Mouse (Mus musculus): Measurements from ENCODE around the gene Pogk.
A peak's percentile ranks its signal among the peaks of the same experiment; 100 is the strongest.

The Pogk gene

GRCm38 (mm10) chr1:166409701-166410220, at the start of gene Pogk:
Pogk (minus strand) TSS chr1:166409863.
- peak; percentile 64 to 79 for DNase-seq (ENCODE audit: low spot score in 2 of 2)

GRCm38 (mm10) chr1:166441992-166442391, 32.3 kb upstream of the Pogk start:
- no peak for DNase-seq (ENCODE audit: low spot score in 2 of 2)

GRCm38 (mm10) chr1:166439426-166439825, 29.8 kb upstream of the Pogk start:
- no peak for DNase-seq (ENCODE audit: low spot score in 2 of 2)

- no peak for DNase-seq (ENCODE audit: low spot score in 2 of 2)
Observed at GRCm38 (mm10) chr1:166429809-166430431, 20.3 kb upstream of the Pogk start.

GRCm38 (mm10) chr1:166429053-166429452, 19.4 kb upstream of the Pogk start:
- no peak for DNase-seq (ENCODE audit: low spot score in 2 of 2)

- no peak for DNase-seq (ENCODE audit: low spot score in 2 of 2)
Observed at GRCm38 (mm10) chr1:166412266-166412665, 2.6 kb upstream of the Pogk start.

GRCm38 (mm10) chr1:166411541-166411940, 1.9 kb upstream of the Pogk start:
- no peak for DNase-seq (ENCODE audit: low spot score in 2 of 2)

- DNase-seq (ENCODE audit: low spot score in 2 of 2): no peak
Observed at GRCm38 (mm10) chr1:166409177-166409700, 424 bp downstream of the Pogk start.

GRCm38 (mm10) chr1:166403846-166404245, 5.8 kb downstream of the Pogk start:
- DNase-seq (ENCODE audit: low spot score in 2 of 2): no peak

- peak in 1 of 2 experiments; percentile 42 for DNase-seq (ENCODE audit: low spot score in 2 of 2)
Observed at GRCm38 (mm10) chr1:166402003-166402402, 7.7 kb downstream of the Pogk start.

GRCm38 (mm10) chr1:166401455-166401854, 8.2 kb downstream of the Pogk start:
- peak in 1 of 2 experiments; percentile 38 for DNase-seq (ENCODE audit: low spot score in 2 of 2)

GRCm38 (mm10) chr1:166396381-166396780, 13.3 kb downstream of the Pogk start:
- no peak for DNase-seq (ENCODE audit: low spot score in 2 of 2)

GRCm38 (mm10) chr1:166395661-166396060, 14.0 kb downstream of the Pogk start:
- no peak for DNase-seq (ENCODE audit: low spot score in 2 of 2)

- no peak for DNase-seq (ENCODE audit: low spot score in 2 of 2)
Observed at GRCm38 (mm10) chr1:166394770-166395169, 14.9 kb downstream of the Pogk start.

GRCm38 (mm10) chr1:166391671-166392070, 18.0 kb downstream of the Pogk start:
- no peak for DNase-seq (ENCODE audit: low spot score in 2 of 2)

GRCm38 (mm10) chr1:166389406-166390125, 20.1 kb downstream of the Pogk start:
- DNase-seq (ENCODE audit: low spot score in 2 of 2): no peak

- DNase-seq (ENCODE audit: low spot score in 2 of 2): no peak
Observed at GRCm38 (mm10) chr1:166388511-166388910, 21.2 kb downstream of the Pogk start.

GRCm38 (mm10) chr1:166385431-166385830, 24.2 kb downstream of the Pogk start:
- DNase-seq (ENCODE audit: low spot score in 2 of 2): no peak

GRCm38 (mm10) chr1:166384614-166385013, 25.0 kb downstream of the Pogk start:
- no peak for DNase-seq (ENCODE audit: low spot score in 2 of 2)

GRCm38 (mm10) chr1:166382626-166383025, 27.0 kb downstream of the Pogk start:
- DNase-seq (ENCODE audit: low spot score in 2 of 2): no peak

- no peak for DNase-seq (ENCODE audit: low spot score in 2 of 2)
Observed at GRCm38 (mm10) chr1:166381821-166382220, 27.8 kb downstream of the Pogk start.

GRCm38 (mm10) chr1:166381336-166381735, 28.3 kb downstream of the Pogk start:
- no peak for DNase-seq (ENCODE audit: low spot score in 2 of 2)

All from cerebellum, postnatal 4 days (tissue).